Mouse (Mus musculus) induced T-regulatory cell, adult 2 months (primary cell): ENCODE measurements around the gene 4921504E06Rik.
A peak's percentile ranks its signal among the peaks of the same experiment; 100 is the strongest.

Experiments
- DNase-seq: peaks from one replicate; pipeline ENCODE4 v3.0.0-alpha.2; 2012; ENCODE audit warnings: low read depth

4921504E06Rik gene

DNA sequence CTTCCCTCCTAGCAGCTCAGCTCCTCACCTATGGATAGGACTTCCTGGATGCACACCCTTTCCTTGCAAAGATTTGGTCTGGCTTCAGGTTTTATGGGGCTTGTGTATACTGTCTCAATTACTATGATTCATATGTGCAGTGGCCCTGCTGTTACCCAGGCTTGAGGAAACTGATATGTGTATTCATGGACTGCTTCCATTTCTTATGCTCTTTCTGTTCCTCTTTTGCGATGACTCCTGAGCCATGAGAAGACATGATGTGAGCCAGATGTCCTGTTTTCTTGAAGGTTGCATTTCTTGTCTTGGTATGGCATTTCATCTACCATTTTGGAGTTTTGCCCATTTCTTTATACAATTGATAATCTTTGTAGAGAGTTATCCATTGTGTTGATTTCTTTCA is 48.0 kb downstream of the 4921504E06Rik start:
- no peak for DNase-seq

DNA sequence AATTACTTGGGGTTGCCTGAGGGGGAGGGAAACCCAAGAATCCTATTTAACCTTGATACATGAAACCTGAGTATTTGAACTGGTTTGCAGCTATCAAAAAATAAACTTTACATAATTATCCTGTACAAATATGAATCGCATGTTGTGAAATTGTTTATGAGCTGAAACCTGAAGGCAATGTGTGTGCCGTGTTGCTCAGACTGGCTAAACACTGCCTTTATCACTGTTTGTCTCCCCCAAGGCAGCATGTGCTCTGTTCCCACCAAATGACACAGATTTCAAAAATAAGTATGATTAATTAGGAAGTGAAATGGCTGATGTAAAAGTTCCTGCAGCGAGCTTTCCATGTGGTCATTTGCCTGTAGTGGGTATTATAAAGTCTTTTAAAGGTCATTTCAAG is 63.5 kb downstream of the 4921504E06Rik start:
- no peak for DNase-seq

DNA sequence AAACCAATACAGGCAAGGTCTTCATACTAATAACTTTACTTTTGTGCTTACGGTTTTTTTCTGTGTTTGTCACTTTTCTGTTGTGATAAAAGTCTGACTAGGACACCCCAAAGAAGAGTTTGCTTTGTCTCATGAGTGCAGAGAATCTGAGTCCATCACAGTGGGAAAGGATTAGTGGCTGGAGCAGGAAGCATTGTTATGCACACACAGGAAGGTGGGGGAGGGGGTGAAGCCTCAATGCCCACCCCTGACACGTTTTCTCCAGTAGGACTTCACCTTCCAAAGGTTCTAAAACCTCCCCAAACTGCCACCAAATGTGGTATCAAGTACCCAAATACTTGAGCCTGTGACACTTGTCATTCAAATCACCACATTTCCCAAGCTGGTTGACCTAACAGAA is 91.8 kb downstream of the 4921504E06Rik start:
- no peak for DNase-seq

DNA sequence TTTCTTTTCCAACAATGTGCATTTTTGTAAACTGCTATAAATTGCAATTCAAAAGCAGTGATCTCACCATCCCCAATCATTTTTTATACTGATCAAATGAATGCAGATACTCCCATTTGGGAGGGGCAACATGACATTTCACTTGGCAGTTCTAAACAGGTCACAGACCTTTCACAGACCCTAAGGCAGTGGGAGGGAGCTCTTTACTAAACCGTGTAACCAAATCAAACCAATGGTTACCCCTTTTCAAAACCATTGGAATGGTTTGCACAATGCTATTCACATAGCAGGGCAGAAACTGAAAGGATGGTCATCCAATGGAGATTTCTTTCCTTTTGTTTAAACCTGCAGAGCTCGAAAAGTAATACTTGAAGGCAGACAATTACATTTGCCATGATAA is 94.9 kb downstream of the 4921504E06Rik start:
- no peak for DNase-seq

DNA sequence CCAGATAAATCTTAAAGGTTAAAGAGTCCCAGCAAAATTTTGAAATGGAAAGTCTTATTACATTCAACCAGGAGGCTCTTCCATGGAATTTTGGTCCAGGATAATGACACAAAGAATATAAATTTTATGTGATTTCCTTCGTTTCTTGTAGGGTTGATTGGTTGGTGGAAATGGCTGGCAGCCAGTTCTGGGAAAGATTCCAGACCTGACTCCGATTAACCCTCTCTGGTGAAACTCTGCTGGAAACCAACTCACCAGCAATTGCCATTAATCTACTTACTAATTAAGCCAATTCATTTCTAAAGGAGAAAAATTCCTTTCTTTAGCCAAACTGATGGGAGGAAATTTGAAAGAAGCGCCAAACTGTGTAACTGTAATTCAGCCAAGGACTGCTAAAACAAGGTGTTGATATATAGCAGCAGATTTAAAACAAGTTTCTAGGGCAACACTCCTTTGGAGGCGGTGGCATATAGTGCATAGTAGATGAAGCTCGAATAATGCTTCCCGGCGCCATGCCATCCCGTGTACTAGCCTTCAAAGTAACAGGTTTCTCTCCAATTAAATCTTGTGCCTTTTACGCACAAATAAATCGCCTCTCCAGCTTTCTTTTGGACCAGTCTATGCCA is 97.7 kb downstream of the 4921504E06Rik start:
- DNase-seq, result no peak

DNA sequence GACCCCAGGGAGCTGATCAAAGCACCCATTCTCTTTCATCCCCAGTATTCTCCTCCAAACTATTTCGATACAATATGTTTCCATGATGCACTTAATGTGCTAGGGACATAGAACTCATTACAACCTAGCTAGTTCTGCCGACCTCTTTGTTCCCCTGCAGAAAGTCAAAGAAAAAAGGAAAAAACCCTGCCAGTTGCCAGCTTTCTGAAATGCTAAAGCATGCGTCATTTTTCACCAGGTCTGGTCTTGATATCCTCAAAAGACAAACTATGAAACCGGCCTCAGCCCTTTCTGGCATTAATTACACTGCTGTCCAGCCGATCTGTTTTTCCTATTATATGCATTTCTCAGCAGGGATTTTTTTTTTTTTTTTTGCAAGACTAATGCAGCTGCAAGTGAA is 98.5 kb downstream of the 4921504E06Rik start:
- no peak for DNase-seq

DNA sequence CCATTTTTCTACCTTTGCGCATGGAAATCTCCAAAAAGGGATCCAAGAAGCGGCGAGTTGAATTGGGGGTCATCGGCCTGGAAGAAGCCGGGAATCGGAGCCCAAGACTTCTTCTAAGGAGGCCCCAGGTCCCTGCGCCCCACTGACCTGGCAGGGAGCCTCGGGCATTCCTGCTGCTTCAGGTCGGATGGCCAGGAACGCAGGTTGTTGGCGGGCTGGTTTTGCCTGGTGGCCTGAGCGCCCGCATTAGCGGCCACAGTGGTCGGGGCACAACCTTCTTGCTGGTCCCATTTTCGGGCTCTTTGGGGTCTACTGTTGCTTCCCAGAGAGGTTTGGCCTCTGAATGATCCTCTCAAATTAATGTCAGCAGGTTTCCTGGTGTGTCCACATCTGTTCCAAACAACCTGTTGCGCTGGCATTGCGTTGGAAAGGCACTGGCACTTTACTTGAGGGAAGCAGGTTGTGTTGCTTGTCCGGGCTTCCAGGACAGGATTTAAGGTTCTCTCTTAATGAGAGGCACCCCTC is 101.1 kb downstream of the 4921504E06Rik start:
- peak; percentile 14 for DNase-seq

DNA sequence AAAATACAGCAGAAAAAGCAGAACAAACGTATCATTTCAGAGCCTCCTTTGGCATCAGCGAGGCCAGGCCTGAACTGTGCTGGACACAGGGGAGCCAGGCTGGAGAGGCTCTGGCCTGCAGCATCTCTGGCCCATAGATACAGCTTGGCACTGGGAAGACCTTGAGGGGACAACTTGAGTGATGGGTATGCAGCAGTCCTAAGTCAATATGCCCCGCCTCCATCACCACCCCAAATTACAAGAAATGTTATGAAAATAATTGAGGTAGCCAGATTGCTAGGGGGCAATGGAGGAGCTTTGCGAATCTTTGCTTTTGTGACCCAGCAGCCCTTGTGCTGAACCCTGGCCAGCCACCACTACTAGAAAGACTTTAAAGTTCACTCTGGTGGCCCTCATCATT is 104.4 kb downstream of the 4921504E06Rik start:
- DNase-seq, result no peak

DNA sequence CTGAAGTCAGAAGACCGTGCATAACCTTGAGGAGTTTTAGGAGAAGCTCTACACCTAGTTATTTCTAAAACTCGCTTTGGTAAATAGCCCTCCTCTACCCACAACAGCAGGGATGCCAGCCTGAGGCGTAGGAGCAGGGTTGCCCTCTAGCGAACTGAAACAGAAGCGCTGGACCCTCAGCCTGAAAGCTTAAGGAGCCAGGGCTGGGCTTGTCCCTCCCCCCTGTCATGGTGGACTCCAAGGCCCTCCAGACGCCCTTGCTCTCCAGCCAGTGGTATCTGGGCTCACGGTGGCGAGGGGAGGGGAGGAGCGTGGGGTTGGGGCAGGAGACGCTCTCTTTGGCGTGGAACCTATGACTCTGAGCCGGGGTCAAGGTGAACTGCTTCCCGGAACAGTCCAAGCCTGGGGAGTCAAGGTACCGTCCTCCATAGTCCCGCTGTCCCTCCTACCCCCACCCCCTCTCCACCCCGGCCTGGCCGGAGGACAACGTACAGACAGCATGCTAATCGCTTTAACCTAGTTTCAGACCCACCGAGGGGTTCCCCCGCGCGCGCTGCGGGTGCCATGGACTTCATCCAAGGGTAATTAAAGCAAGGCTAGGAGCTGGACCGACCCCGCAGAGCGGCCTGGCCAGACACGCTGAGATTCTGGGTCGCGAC is 105.5 kb downstream of the 4921504E06Rik start:
- DNase-seq, result no peak

DNA sequence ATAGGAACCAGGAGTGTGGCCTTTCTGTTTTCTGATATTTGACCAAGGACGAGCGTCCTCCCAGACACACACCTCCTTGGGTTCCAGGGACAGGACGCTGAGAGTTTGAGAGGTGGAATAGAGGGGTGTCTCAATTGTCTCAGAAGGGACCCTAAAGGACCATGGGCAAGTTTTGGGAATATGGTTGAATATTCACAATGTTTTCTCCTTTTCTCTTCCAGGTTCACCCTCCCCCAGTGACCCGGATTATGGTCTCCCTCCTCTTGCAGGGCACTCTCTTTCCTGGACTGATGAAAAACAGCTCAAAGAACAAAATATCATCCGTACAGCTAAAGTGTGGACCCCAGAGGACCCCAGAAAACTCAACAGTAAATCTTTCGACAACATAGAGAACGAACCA is 107.0 kb downstream of the 4921504E06Rik start:
- DNase-seq, result no peak

DNA sequence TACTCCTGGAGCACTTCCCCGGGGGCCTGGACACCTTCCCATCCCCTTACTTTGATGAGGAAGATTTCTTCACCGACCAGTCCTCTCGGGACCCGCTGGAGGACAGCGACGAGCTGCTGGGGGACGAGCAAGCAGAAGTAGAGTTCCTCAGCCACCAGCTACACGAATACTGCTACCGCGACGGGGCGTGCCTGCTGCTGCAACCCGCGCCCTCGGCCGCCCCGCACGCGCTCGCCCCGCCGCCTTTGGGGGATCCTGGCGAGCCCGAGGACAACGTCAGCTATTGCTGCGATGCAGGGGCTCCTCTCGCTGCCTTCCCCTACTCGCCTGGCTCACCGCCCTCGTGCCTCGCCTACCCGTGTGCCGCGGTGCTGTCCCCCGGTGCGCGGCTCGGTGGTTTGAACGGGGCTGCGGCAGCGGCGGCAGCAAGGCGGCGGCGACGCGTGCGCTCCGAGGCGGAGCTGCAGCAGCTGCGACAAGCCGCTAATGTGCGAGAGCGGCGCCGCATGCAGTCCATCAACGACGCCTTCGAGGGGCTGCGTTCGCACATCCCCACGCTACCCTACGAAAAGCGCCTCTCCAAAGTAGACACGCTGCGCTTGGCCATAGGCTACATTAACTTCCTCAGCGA is 107.7 kb downstream of the 4921504E06Rik start:
- no peak for DNase-seq

DNA sequence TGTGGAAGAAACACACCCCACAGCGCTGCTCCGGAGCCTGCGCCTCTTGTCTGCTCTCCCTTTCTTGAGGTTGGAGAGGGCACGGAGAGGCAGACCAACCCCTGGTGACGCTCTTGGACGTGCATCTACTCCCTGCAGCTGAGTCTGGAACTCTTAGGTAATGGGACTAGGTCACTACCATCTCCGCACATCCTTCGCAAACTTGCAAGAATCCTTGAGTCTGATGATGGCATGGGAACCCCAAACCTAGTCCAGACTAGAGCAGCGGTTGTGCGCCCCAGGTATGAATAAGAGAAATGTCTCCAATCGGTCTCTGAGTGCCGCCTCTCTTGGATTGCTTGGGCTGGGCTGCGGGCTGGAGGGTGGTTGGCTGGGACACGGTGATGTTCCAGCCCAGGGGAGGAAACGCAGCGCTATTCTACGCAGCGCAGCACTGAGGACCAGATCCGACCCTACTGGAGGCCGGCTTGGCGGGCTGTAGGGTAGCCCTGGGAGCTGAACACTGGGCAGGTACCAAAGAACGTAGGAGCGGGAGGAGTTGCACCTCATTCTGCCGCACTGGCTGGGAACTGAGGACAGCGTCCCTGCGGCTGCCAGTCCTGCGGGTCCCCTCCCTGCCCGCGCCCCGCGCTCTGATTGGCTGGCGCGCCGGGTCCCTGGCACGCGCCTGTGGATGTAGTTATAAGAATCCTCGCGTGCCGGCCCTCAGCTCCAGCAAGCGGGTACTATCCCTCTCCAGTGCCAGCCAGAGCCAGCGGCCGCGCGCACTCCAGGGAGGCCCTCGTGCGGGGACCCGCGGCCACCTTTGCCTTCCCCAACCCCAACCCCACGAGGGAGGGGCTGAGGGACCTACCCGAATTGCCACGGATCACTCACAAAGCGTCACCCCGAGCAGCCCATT is 108.5 kb downstream of the 4921504E06Rik start, which contains the start of gene Ptf1a:
TSS of gene Ptf1a (plus strand) at position 733 of the 901 bp plus-strand sequence.
- no peak for DNase-seq

DNA sequence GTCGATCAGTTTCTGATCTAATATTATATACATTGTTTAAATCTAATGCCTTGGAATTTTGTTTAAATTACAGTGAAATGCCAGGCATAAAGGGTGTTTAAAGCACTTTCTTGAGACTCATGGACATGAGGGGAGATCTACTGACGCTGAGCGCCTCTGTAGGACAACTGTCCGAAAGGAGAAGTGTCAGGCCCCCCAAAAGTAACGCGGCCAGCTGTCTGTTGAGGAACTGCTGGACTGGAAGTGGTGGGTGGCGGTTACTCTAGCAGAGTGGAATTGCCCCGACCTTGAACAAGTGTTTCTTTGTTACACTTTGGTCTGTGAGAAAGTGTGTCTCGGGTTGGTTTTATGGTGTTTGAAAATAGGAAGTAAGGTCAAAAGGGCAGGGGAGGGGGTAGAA is 109.4 kb downstream of the 4921504E06Rik start:
- no peak for DNase-seq

DNA sequence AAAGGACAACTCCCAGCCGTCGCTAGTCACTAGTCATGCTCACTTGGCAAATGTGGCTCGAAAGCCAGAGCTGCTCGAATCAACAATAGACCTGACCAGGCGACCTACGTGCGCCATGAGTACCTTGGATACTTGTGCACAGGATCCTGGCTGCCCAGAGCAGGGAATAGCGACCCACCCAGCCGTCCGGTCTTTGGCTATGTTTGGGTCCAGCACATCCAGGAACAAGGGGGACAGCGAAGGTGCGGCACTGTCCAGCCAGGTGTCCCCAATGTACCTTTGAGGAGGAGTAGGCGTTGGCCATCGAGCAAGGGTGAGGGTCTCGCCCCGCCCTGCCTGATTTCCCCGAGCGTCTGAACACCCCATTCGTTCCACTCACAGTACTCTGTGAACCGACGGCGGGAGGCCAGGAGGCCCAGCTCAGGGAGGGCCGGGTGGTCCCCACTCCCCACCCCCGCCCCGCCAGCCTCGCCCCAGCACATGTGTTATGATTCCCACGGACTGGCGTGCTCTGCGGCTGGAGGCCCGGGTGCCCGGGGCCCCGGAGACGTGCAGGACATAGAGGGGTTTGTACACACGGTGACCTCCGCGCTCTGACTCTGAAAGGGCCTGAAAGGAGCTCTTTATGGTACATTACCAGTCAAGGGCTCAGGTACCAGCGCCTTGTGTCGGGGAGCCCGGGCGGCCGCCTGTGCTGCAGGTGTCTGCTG is 121.9 kb downstream of the 4921504E06Rik start:
- no peak for DNase-seq

DNA sequence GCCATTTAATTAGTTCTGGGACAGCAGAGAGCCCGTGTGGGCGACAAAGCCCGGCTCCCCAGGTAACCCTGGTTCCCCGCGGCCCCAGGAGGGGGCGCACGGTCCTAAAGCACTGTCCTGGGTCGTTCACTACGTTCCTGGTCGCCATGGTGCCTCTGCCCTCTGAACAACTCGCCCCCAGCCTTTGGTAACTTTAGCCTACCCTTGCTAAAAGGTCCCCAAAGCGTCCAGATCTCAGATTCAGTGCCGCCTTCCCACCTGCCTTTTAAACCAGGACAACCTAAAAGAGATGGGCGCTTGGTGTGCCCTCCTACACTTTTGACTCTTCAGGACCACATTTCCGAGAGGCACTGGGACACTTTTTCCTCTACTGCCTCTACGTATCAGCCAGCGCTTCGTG is 122.5 kb downstream of the 4921504E06Rik start:
- peak; percentile 4 for DNase-seq

DNA sequence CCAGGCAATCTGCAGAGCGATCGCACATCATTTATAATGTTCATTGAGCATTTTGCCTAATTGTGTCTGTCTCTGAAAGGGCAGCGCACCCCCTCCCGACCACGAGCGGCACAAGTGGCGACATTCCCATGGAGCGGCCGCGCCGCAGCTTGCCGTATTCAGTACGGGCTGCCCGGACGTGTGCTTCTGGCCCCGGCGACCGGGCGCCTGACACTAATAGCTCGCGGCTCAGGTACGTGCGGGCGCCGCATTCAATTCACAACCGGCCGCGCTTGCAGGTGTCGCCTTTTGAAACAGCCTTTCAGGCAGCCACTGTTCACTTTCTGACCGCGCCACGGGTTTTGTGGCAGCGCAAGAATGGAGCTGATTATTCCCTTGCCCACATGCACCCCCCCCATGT is 123.0 kb downstream of the 4921504E06Rik start:
- DNase-seq, result no peak

DNA sequence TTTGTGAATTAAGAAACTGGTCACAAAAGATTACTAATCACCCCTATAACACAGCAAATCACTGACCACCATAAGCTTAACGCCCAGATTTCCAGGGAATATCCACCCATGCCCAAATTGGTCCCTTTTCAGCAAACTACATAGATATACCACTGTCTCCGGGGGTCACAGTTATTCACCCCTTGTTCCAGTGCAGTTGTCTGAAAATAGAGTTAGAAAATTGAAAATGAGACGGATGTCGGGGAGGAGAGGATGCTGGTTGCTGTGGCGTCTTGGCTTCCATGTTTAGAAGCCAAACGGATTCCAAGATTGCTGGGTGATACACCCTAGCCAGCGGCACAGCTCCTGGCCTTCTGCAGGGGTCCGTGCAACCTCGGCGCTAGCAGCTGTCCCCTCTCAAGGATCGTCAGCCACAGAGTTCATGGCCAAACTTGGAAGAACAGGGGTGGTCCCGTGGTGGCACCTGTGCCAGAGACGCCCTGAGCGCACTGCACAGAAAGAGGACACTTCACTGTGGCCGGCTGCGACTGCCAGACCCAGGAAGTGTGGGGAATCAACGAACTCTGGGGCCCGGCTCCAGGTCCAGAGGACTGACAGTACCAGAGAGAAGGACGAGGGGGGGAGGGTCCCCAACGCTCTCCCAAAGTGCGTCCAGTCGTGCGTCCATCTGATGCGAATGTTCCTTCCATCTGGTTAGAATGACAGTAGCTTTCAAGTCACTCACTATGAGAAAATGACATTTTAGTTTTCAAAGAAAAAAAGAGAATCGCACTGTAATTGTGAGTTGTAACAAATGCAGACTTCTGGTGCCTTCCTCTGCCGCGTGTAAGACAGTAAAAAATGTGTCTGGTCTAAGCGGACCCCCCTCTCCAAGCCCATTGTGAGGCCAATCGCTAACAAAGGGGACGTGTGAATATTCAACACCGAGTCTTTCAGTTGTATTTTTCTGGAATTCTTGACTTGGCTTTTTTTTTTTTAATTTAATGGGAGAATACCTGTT is 123.7 kb downstream of the 4921504E06Rik start:
- no peak for DNase-seq

DNA sequence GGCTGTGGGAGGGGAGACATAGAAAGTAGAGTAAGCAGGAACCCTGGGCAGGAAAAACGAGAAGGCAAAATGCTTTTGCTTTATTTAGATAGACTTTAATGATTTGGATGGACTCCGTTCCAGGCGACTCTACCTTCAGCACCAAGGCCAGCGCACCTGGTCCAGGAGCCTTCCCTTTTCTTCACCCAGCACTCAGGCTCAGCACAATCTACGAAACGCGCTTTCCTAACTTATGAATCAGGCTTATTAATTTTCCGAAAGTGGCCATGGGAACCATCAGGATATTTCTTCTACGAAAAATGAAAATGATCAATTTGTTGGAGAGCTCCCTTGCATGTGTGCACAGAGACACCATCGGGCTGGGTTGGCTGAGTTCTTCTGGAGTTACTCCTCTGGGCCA is 124.7 kb downstream of the 4921504E06Rik start:
- peak; percentile 22 for DNase-seq

DNA sequence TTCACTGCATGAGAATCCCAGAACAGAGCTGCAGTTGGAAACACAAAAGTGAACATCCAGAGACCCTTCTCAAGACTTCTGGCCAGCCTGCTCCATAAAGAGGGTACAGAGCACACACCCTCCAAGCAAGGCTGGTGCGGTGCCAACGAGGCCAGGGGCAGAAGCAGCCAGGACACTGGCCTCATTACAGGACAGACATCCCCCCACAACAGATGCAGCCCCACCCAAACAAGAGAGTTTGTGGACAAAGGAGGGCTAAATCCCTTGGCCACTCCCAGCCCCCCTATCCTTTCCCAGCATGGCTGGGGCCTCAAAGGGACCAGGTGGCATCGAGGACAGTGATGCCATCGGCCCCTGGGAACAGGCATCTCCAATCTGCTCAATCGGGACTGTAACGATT is 130.6 kb downstream of the 4921504E06Rik start:
- DNase-seq, result no peak

DNA sequence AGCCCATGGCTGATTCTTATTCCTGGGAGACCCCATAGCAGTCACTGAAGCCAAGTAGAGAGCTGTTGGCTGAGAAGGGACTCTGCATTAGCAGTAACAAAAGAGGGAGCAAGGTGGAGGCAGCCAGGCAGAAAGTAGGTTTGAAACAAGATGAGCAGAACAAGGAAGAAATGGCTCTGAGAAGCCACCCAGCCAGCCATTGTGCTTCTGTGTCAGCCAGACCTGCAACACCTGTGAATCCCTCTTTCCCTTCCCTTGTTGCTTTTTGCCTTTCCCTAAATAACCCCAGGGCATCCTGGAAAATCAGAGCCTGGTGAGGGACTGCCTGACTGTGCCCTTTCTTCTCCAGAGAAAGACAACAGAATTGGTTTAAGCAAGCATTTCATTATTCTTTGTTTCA is 131.5 kb downstream of the 4921504E06Rik start:
- DNase-seq, result no peak
